Mouse (Mus musculus) thymus, adult 2 months (tissue): ENCODE data around the gene Tmod1. TPM values are rescaled to one million over a fixed set of nuclear protein-coding genes. Genes with fewer than 3 reads are reported as not detected.

Source experiments
- DNase-seq: peaks from one replicate; pipeline ENCODE4 v3.0.0; 2021
- H3K27ac ChIP-seq: fragments of 200-500 bp; 2 replicates; pipeline ENCODE4 v1.5.1; 2012; ENCODE audit warnings: low read length, control low read depth; ENCODE audit not compliant: control insufficient read depth, insufficient read depth
- H3K27me3 ChIP-seq: fragments of 200-500 bp; 2 replicates; pipeline ENCODE4 v1.6.1; 2012; ENCODE audit warnings: mild to moderate bottlenecking, low read length, moderate library complexity, mixed read lengths; ENCODE audit not compliant: control insufficient read depth, insufficient read depth
- H3K36me3 ChIP-seq: fragments of 200-500 bp; 2 replicates; pipeline ENCODE4 v1.6.1; 2012; ENCODE audit warnings: mild to moderate bottlenecking, low read length, moderate library complexity; ENCODE audit not compliant: control insufficient read depth, insufficient read depth
- H3K4me1 ChIP-seq: fragments of 200-500 bp; replicated peaks from 2 replicates; pipeline ENCODE4 v1.6.1; 2012; ENCODE audit warnings: low read length; ENCODE audit not compliant: control insufficient read depth, insufficient read depth
- H3K4me3 ChIP-seq: fragments of 200-500 bp; 2 replicates; pipeline ENCODE4 v1.5.1; 2012; ENCODE audit warnings: mild to moderate bottlenecking, low read length, control low read depth, moderate library complexity; ENCODE audit not compliant: control insufficient read depth, insufficient read depth
- CTCF ChIP-seq: fragments of 200-500 bp; IDR thresholded peaks from 2 replicates; pipeline ENCODE4 v1.5.1; 2012; ENCODE audit warnings: mild to moderate bottlenecking, control low read depth, low read length, moderate library complexity, borderline replicate concordance; ENCODE audit not compliant: control insufficient read depth, poor library complexity, insufficient read depth; ENCODE audit errors: extremely low read depth
- POLR2A ChIP-seq: fragments of 200-500 bp; IDR thresholded peaks from 2 replicates; pipeline ENCODE4 v1.6.1; 2012; ENCODE audit warnings: mild to moderate bottlenecking, low read length, control low read depth, moderate library complexity; ENCODE audit not compliant: control insufficient read depth, poor library complexity, insufficient read depth; ENCODE audit errors: extremely low read depth
- WGBS: fragments of 180-500 bp; shearing (Covaris S2); methylation state at CpG from one replicate; pipeline ENCODE4 v1.1.7; 2018; 5-methylcytosine and 5-hydroxymethylcytosine counted together
- polyA plus RNA-seq: library from polyadenylated mRNA; depleted of rRNA; stranded (reverse); fragments of >200 nt; gene quantifications from 2 replicates; pipeline ENCODE4 v1.2.3, GENCODE M21; 2012

Gene Tmod1
- polyA plus RNA-seq, 1 experiment, result 3.6 TPM

- no peak overlapping the region for H3K27ac ChIP-seq
- DNase-seq, result no peak
- no peak overlapping the region for H3K4me3 ChIP-seq
- H3K4me1 ChIP-seq, result peaks cover 7% of the 10 kb centered on the region
- no peaks in the 10 kb centered on the region for H3K36me3 ChIP-seq
- H3K27me3 ChIP-seq, result no peaks in the 10 kb centered on the region
- TF ChIP-seq POLR2A, result no peak
- TF ChIP-seq CTCF, result no peak
- 90% methylated on average over 8 of the region's 8 CpGs for WGBS
These were observed 25.5 kb downstream of the Tmod1 start for GRCm38 (mm10) chr4:46064263-46064662.

GRCm38 (mm10) chr4:46064961-46065360 is 26.2 kb downstream of the Tmod1 start:
- no peaks in the 10 kb centered on the region for H3K36me3 ChIP-seq
- 96% methylated on average over 3 of the region's 3 CpGs for WGBS
- H3K27ac ChIP-seq, result no peak overlapping the region
- TF ChIP-seq CTCF (no peak), POLR2A (no peak)
- no peaks in the 10 kb centered on the region for H3K27me3 ChIP-seq
- peaks cover 7% of the 10 kb centered on the region for H3K4me1 ChIP-seq
- no peak overlapping the region for H3K4me3 ChIP-seq
- DNase-seq, result no peak

- no peak overlapping the region for H3K27ac ChIP-seq
- no peak for DNase-seq
- H3K36me3 ChIP-seq, result no peaks in the 10 kb centered on the region
- peaks cover 7% of the 10 kb centered on the region for H3K4me1 ChIP-seq
- TF ChIP-seq CTCF (no peak), POLR2A (no peak)
- no peaks in the 10 kb centered on the region for H3K27me3 ChIP-seq
- H3K4me3 ChIP-seq, result no peak overlapping the region
- WGBS, result 81% methylated on average over 8 of the region's 8 CpGs
These were observed 27.1 kb downstream of the Tmod1 start for GRCm38 (mm10) chr4:46065695-46066340.

GRCm38 (mm10) chr4:46068060-46068459 is 29.3 kb downstream of the Tmod1 start:
- Histone ChIP-seq H3K27ac (no peak overlapping the region), H3K4me1 (peaks cover 7% of the 10 kb centered on the region), H3K27me3 (no peaks in the 10 kb centered on the region), H3K36me3 (no peaks in the 10 kb centered on the region), H3K4me3 (no peak overlapping the region)
- no peak for DNase-seq
- WGBS, result 80% methylated on average over 3 of the region's 3 CpGs
- TF ChIP-seq POLR2A, result no peak
- no peak for TF ChIP-seq CTCF

- H3K4me3 ChIP-seq, result no peak overlapping the region
- TF ChIP-seq POLR2A, result no peak
- no peak for TF ChIP-seq CTCF
- DNase-seq, result peak; percentile 3
- H3K27me3 ChIP-seq, result no peaks in the 10 kb centered on the region
- H3K36me3 ChIP-seq, result no peaks in the 10 kb centered on the region
- peaks cover 7% of the 10 kb centered on the region for H3K4me1 ChIP-seq
- H3K27ac ChIP-seq, result no peak overlapping the region
- WGBS, result 12% methylated on average over 1 of the region's 1 CpGs
These were observed 29.8 kb downstream of the Tmod1 start for GRCm38 (mm10) chr4:46068573-46068972.

- DNase-seq, result no peak
- Histone ChIP-seq H3K4me1 (peaks cover 7% of the 10 kb centered on the region), H3K4me3 (no peak overlapping the region), H3K27me3 (no peaks in the 10 kb centered on the region), H3K27ac (no peak overlapping the region), H3K36me3 (no peaks in the 10 kb centered on the region)
- TF ChIP-seq CTCF (no peak), POLR2A (no peak)
- 88% methylated on average over 6 of the region's 6 CpGs for WGBS
These were observed 31.2 kb downstream of the Tmod1 start for GRCm38 (mm10) chr4:46069851-46070482.

- H3K36me3 ChIP-seq, result no peaks in the 10 kb centered on the region
- peaks cover 7% of the 10 kb centered on the region for H3K4me1 ChIP-seq
- DNase-seq, result no peak
These were observed 33.9 kb downstream of the Tmod1 start for GRCm38 (mm10) chr4:46072631-46073030.

More at GRCm38 (mm10) chr4:46072631-46073030, 33.9 kb downstream of the Tmod1 start:
- no peaks in the 10 kb centered on the region for H3K27me3 ChIP-seq
- no peak overlapping the region for H3K27ac ChIP-seq
- TF ChIP-seq POLR2A (no peak), CTCF (no peak)
- WGBS, result 94% methylated on average over 6 of the region's 6 CpGs
- no peak overlapping the region for H3K4me3 ChIP-seq
